Mouse (Mus musculus) heart, embryonic 14.5 days (tissue): Measurements from ENCODE around the gene Iqcc. TPM values are rescaled to one million over a fixed set of nuclear protein-coding genes. Genes with fewer than 3 reads are reported as not detected.

Experiments
- ATAC-seq: fragments of 200-750 bp; cut with Nextera tagmentation; 2 replicates; pipeline ENCODE4 v1.8.0; 2017; ENCODE audit warnings: low read depth, moderate TSS enrichment; ENCODE audit not compliant: insufficient number of reproducible peaks, insufficient read depth, low FRiP score
- H3K27ac ChIP-seq, 2 experiments: fragments of 200-500 bp in 1 of 2; fragments of 300-500 bp in 1 of 2; sonication (generic) in 1 of 2; replicated peaks in 1 of 2; 2 replicates each; pipeline ENCODE4 v1.5.1; 2012 to 2014; ENCODE audit warnings: low read depth in 2 of 2, low read length in 2 of 2, control low read depth in 1 of 2, mild to moderate bottlenecking in 1 of 2, mixed read lengths in 1 of 2; ENCODE audit not compliant: control insufficient read depth in 1 of 2, insufficient read depth in 1 of 2
- H3K27me3 ChIP-seq: fragments of 300-500 bp; sonication (generic); 2 replicates; pipeline ENCODE4 v1.6.1; 2014; ENCODE audit warnings: mild to moderate bottlenecking, low read length, control low read depth; ENCODE audit not compliant: control insufficient read depth, insufficient read depth
- H3K36me3 ChIP-seq: fragments of 300-500 bp; sonication (generic); 2 replicates; pipeline ENCODE4 v1.6.1; 2014; ENCODE audit warnings: mild to moderate bottlenecking, control low read depth, low read length, mixed read lengths; ENCODE audit not compliant: control insufficient read depth, insufficient read depth
- H3K4me1 ChIP-seq, 2 experiments: fragments of 200-500 bp in 1 of 2; fragments of 300-500 bp in 1 of 2; sonication (generic) in 1 of 2; 2 replicates each; pipeline ENCODE4 v1.6.1; 2012 to 2014; ENCODE audit warnings: low read length in 2 of 2, control low read depth in 1 of 2, mixed read lengths in 1 of 2; ENCODE audit not compliant: control insufficient read depth in 2 of 2, insufficient read depth in 2 of 2
- H3K4me2 ChIP-seq: fragments of 300-500 bp; sonication (generic); 2 replicates; pipeline ENCODE4 v1.6.1; 2014; ENCODE audit warnings: mild to moderate bottlenecking, low read length
- H3K4me3 ChIP-seq, 2 experiments: fragments of 200-500 bp in 1 of 2; fragments of 300-500 bp in 1 of 2; sonication (generic) in 1 of 2; 2 replicates each; pipeline ENCODE4 v1.5.1; 2012 to 2014; ENCODE audit warnings: low read length in 2 of 2, mild to moderate bottlenecking in 2 of 2, control low read depth in 1 of 2, low read depth in 1 of 2, moderate library complexity in 1 of 2; ENCODE audit not compliant: control insufficient read depth in 1 of 2, insufficient read depth in 1 of 2
- H3K9ac ChIP-seq: fragments of 300-500 bp; sonication (generic); 2 replicates; pipeline ENCODE4 v1.6.1; 2014; ENCODE audit warnings: mild to moderate bottlenecking, low read length
- H3K9me3 ChIP-seq: fragments of 300-500 bp; sonication (generic); 2 replicates; pipeline ENCODE4 v1.6.1; 2016; ENCODE audit warnings: low read length, control low read depth; ENCODE audit not compliant: control insufficient read depth
- WGBS: fragments of 180-500 bp; shearing (Covaris S2); extraction: QIAGEN DNeasy Blood & Tissue Kit; methylation state at CpG from one replicate; pipeline ENCODE4 v1.1.7; 2014; 5-methylcytosine and 5-hydroxymethylcytosine counted together
- polyA plus RNA-seq: library from polyadenylated mRNA; unstranded; fragments of >200 nt; fragmentation: Nextera tagmentation; extraction: Ambion mirVana; gene quantifications from 2 replicates; pipeline ENCODE4 v1.2.1, GENCODE M21; 2014

Iqcc gene
- polyA plus RNA-seq, 1 experiment from 2014 or later: 25.1 TPM

- Histone ChIP-seq H3K4me1 (peaks cover 3 to 8% of the 10 kb centered on the region in 2 experiments), H3K36me3 (peaks cover 5% of the 10 kb centered on the region), H3K4me3 (peak overlapping the region in 1 of 2 experiments; percentile 47; a peak in 1 of 4 replicates), H3K9me3 (no peaks in the 10 kb centered on the region), H3K9ac (no peak overlapping the region), H3K4me2 (peak overlapping the region; percentile 83), H3K27me3 (no peaks in the 10 kb centered on the region), H3K27ac (no peak overlapping the region; a peak in 1 of 4 replicates)
- ATAC-seq: no peak
- 74% methylated on average over 9 of the region's 9 CpGs for WGBS
Observed at GRCm38 (mm10) chr4:129585773-129586172, 33.1 kb downstream of the Iqcc start.

GRCm38 (mm10) chr4:129584884-129585608 is 33.9 kb downstream of the Iqcc start:
- 1% methylated on average over 36 of the region's 36 CpGs for WGBS
- Histone ChIP-seq H3K9ac (peak overlapping the region; percentile 69), H3K27ac (peak overlapping the region; percentile 20 to 69), H3K4me1 (peaks cover 5 to 11% of the 10 kb centered on the region in 2 experiments), H3K4me2 (peak overlapping the region; percentile 83), H3K36me3 (no peaks in the 10 kb centered on the region), H3K9me3 (no peaks in the 10 kb centered on the region), H3K27me3 (no peaks in the 10 kb centered on the region), H3K4me3 (peak overlapping the region; percentile 47 to 76)
- peak; percentile 41 for ATAC-seq

- H3K27ac ChIP-seq: peak overlapping the region; percentile 20 to 69
- H3K4me2 ChIP-seq: peak overlapping the region; percentile 83
- H3K27me3 ChIP-seq: no peaks in the 10 kb centered on the region
Observed at GRCm38 (mm10) chr4:129584370-129584769, 34.5 kb downstream of the Iqcc start.

GRCm38 (mm10) chr4:129582251-129582650 is 36.6 kb downstream of the Iqcc start:
- H3K9me3 ChIP-seq: no peaks in the 10 kb centered on the region
- H3K27ac ChIP-seq: no peak overlapping the region
- H3K27me3 ChIP-seq: no peaks in the 10 kb centered on the region
- no peaks in the 10 kb centered on the region for H3K36me3 ChIP-seq
- H3K4me1 ChIP-seq: peaks cover 10 to 11% of the 10 kb centered on the region in 2 experiments
- WGBS: 81% methylated on average over 1 of the region's 1 CpGs
- H3K9ac ChIP-seq: no peak overlapping the region
- no peak overlapping the region for H3K4me3 ChIP-seq
- no peak overlapping the region for H3K4me2 ChIP-seq
- no peak for ATAC-seq

More at GRCm38 (mm10) chr4:129584370-129584769, 34.5 kb downstream of the Iqcc start:
- Histone ChIP-seq H3K4me1 (peaks cover 5 to 11% of the 10 kb centered on the region in 2 experiments), H3K9me3 (no peaks in the 10 kb centered on the region), H3K36me3 (no peaks in the 10 kb centered on the region), H3K4me3 (peak overlapping the region in 1 of 2 experiments; percentile 47; a peak in 2 of 4 replicates), H3K9ac (peak overlapping the region; percentile 69)
- ATAC-seq: no peak
- WGBS: 68% methylated on average over 1 of the region's 1 CpGs

- no peak overlapping the region for H3K4me3 ChIP-seq
- peaks cover 11 to 15% of the 10 kb centered on the region in 2 experiments for H3K4me1 ChIP-seq
- H3K27me3 ChIP-seq: no peaks in the 10 kb centered on the region
- H3K27ac ChIP-seq: peak overlapping the region; percentile 33 to 48; a peak in 2 of 4 replicates
- no peak overlapping the region for H3K4me2 ChIP-seq
- ATAC-seq: no peak
- H3K36me3 ChIP-seq: no peaks in the 10 kb centered on the region
- no peak overlapping the region for H3K9ac ChIP-seq
- WGBS: 58% methylated on average over 7 of the region's 7 CpGs
- H3K9me3 ChIP-seq: no peaks in the 10 kb centered on the region
Observed at GRCm38 (mm10) chr4:129580347-129580746, 38.6 kb downstream of the Iqcc start.

GRCm38 (mm10) chr4:129578466-129578865 is 40.4 kb downstream of the Iqcc start, which contains the start of gene Fam167b:
Gene Fam167b (minus strand): TSS chr4:129578549.
- ATAC-seq: no peak; the same call in 1 of the 2 replicates

GRCm38 (mm10) chr4:129577688-129578087 is 41.2 kb downstream of the Iqcc start:
- Histone ChIP-seq H3K9ac (no peak overlapping the region), H3K27ac (peak overlapping the region; percentile 60 to 70), H3K9me3 (no peaks in the 10 kb centered on the region), H3K36me3 (no peaks in the 10 kb centered on the region), H3K4me2 (peak overlapping the region; percentile 31), H3K27me3 (no peaks in the 10 kb centered on the region), H3K4me3 (no peak overlapping the region), H3K4me1 (peaks cover 2 to 19% of the 10 kb centered on the region in 2 experiments; a peak in 3 of 4 replicates)
- no peak for ATAC-seq
- 76% methylated on average over 7 of the region's 7 CpGs for WGBS

More at GRCm38 (mm10) chr4:129578466-129578865, 40.4 kb downstream of the Iqcc start, which contains the start of gene Fam167b:
- Histone ChIP-seq H3K9me3 (no peaks in the 10 kb centered on the region), H3K9ac (0 out of 2 replicates have a peak within 1 kb of the TSS, but pooled peaks have one; percentile 9), H3K4me3 (0 out of 4 replicates have a peak within 1 kb of the TSS, but pooled peaks of 1 of the 2 experiments have one; percentile 4), H3K27ac (peak within 1 kb of the TSS; percentile 60 to 70), H3K27me3 (no peaks in the 10 kb centered on the region), H3K4me1 (peaks cover 2 to 15% of the 10 kb centered on the region in 2 experiments; a peak in 3 of 4 replicates), H3K36me3 (no peaks in the 10 kb centered on the region), H3K4me2 (peak within 1 kb of the TSS; percentile 31)
- WGBS: 63% methylated on average over 5 of the region's 5 CpGs
